Mouse (Mus musculus): Measurements from ENCODE around the gene Prss57. TPM values are rescaled to one million over a fixed set of nuclear protein-coding genes. Genes with fewer than 3 reads are reported as not detected.

Gene Prss57
- not detected in 4 replicates for total RNA-seq (2023; ENCODE audit: inconsistent age)

DNA sequence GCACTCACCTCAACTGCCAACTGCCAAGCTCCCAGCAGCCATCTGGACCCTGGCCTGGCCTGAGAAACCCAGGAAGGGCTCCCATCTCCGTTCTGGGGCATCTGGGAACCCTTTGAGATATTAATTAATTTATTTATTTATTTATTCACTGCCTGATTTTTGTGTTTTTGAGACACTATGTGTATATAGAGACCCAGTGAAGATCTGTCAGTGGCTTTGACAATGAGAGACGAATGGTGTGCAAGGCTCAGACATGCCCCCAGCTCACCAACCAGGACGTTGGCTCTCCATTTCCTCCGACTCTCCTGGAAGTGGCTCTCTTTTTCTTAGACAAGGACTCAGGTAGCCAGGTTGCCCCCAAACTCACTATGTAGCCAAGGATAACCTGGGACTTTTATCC is at the start of gene Prss57:
Gene Prss57, minus strand, starts transcription at position 101 of the 400 bp plus-strand sequence.

GRCm38 (mm10) chr10:79820782-79821181 is 30.0 kb upstream of the Prss57 start, which contains the start of gene Misp:
Gene Misp (plus strand): TSS chr10:79820989.

DNA sequence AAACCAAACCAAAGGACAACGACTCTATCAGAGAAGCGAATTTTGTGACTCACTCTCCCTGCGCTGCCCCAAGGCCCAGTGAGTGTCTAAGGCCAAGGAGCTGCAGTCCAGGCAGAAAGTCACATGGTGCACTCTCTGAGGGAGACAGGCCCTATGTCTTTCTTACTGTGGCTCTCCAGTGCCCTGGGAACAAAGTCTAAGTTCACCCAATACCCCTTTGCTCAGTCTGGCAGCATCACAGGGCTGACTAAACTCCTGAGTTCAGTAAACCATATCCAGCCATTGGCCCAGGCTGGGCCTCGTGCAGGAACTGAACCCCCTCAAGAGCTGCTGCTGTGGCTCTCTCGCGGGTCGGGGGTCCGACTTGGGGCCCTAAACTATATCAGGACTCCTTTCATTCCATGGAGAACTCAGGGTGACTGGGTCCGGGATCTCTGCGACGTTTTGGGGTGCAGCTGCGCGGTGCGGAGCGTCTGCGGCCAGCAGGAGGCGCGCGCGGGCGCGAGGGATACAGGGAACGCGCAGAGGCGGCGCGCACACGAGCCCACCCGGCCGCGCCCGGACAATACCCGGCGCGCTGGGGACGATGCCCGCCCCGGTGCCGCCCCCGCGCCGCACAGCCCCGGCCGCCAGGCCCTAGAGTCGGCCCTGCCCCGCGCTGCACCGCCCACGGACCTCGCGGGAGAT is 2.4 kb upstream of the Prss57 start, which contains the start of gene Palm:
Gene Palm, plus strand, starts transcription at position 522 of the 687 bp plus-strand sequence.

GRCm38 (mm10) chr10:79777103-79777531 is 13.6 kb downstream of the Prss57 start, which contains the start of gene Fstl3:
Gene Fstl3 (plus strand): TSS chr10:79777272.

GRCm38 (mm10) chr10:79766508-79767325 is 24.0 kb downstream of the Prss57 start, which contains the start of gene Rnf126:
Gene Rnf126 (minus strand): TSS chr10:79766952.

DNA sequence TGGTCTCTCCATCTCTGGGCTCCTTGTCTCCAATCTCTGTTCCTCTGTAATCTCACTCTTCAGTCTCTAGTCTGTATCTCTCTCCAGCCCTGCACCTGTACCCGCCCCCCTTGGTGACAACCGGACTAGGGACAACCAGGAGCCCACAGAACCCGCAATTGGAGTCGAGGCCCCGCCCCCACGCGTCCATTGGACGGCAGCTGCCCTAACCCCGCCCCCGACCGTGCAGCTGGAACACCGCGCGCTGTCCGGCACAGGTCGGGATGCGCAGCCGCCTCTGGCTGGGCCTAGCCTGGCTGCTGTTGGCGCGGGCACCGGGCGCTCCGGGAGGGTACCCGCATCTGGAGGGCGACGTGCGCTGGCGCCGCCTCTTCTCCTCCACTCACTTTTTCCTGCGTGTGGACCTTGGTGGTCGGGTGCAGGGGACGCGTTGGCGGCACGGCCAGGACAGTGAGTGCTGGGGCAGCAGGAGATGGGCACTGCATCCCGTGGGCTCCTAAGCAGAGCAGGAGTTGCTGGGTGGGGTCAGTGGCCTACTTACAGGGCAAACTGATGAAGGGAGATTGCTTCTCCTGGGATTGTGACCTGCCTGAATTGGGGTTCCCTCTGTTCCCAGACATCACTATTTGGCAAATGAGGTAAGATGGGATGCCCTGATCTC is 35.8 kb downstream of the Prss57 start, which contains the start of gene Fgf22:
Gene Fgf22, plus strand, starts transcription at position 221 of the 661 bp plus-strand sequence.

GRCm38 (mm10) chr10:79745898-79746773 is 44.6 kb downstream of the Prss57 start, which contains the start of gene Polrmt:
Gene Polrmt (minus strand): TSS chr10:79746581.

Other genes starting within 250 kb of the Prss57 start
- gene Mier2, start 235.8 kb downstream of the Prss57 start, total RNA-seq (2023; ENCODE audit: inconsistent age), result 36.6 to 45.9 TPM (median 40.8 TPM) in 4 replicates
- not detected in 4 replicates for gene Theg, start 203.6 kb downstream of the Prss57 start, total RNA-seq (2023; ENCODE audit: inconsistent age)
- gene C2cd4c, start 176.9 kb downstream of the Prss57 start, total RNA-seq (2023; ENCODE audit: inconsistent age), result not detected in 4 replicates
- gene Shc2, start 153.0 kb downstream of the Prss57 start, total RNA-seq (2023; ENCODE audit: inconsistent age), result not detected in 4 replicates
- gene Odf3l2, start 145.2 kb downstream of the Prss57 start, total RNA-seq (2023; ENCODE audit: inconsistent age), result not detected in 4 replicates
- gene Madcam1, start 126.4 kb downstream of the Prss57 start, total RNA-seq (2023; ENCODE audit: inconsistent age), result not detected in 4 replicates
- gene Tpgs1, start 121.6 kb downstream of the Prss57 start, total RNA-seq (2023; ENCODE audit: inconsistent age), result 13.7 to 19.6 TPM (median 17.1 TPM) in 4 replicates
- 64.7 to 70.9 TPM (median 68.3 TPM) in 4 replicates for gene Cdc34, start 108.8 kb downstream of the Prss57 start, total RNA-seq (2023; ENCODE audit: inconsistent age)
- 1.2 to 2.8 TPM (median 2.1 TPM) in 4 replicates for gene Gzmm, start 101.9 kb downstream of the Prss57 start, total RNA-seq (2023; ENCODE audit: inconsistent age)
- 101 to 112 TPM (median 107 TPM) in 4 replicates for gene Bsg, start 86.5 kb downstream of the Prss57 start, total RNA-seq (2023; ENCODE audit: inconsistent age)
- gene Hcn2, start 74.3 kb downstream of the Prss57 start, total RNA-seq (2023; ENCODE audit: inconsistent age), result 0.26 TPM in 1 of 4 replicates, not detected in the others
- gene Polrmt, start 44.4 kb downstream of the Prss57 start, total RNA-seq (2023; ENCODE audit: inconsistent age), result 55.6 to 79.9 TPM (median 71.2 TPM) in 4 replicates
- not detected in 4 replicates for gene Fgf22, start 35.9 kb downstream of the Prss57 start, total RNA-seq (2023; ENCODE audit: inconsistent age)
- gene Rnf126, start 24.0 kb downstream of the Prss57 start, total RNA-seq (2023; ENCODE audit: inconsistent age), result 52.1 to 65.8 TPM (median 59.1 TPM) in 4 replicates
- 1.1 to 2.1 TPM (median 1.7 TPM) in 4 replicates for gene Fstl3, start 13.7 kb downstream of the Prss57 start, total RNA-seq (2023; ENCODE audit: inconsistent age)
- 5.9 to 8.0 TPM (median 6.7 TPM) in 4 replicates for gene Palm, start 2.6 kb upstream of the Prss57 start, total RNA-seq (2023; ENCODE audit: inconsistent age)
- not detected in 4 replicates for gene Misp, start 30.0 kb upstream of the Prss57 start, total RNA-seq (2023; ENCODE audit: inconsistent age)
- gene Ptbp1, start 63.5 kb upstream of the Prss57 start, total RNA-seq (2023; ENCODE audit: inconsistent age), result 430 to 480 TPM (median 445 TPM) in 4 replicates
- gene Prtn3, start 83.5 kb upstream of the Prss57 start, total RNA-seq (2023; ENCODE audit: inconsistent age), result not detected in 4 replicates
- 0.27 to 1.1 TPM (median 0.75 TPM) in 4 replicates for gene Plppr3, start 83.7 kb upstream of the Prss57 start, total RNA-seq (2023; ENCODE audit: inconsistent age)
- gene Elane, start 95.3 kb upstream of the Prss57 start, total RNA-seq (2023; ENCODE audit: inconsistent age), result not detected in 4 replicates
- not detected in 4 replicates for gene Cfd, start 99.9 kb upstream of the Prss57 start, total RNA-seq (2023; ENCODE audit: inconsistent age)
- 76.7 to 86.8 TPM (median 80.6 TPM) in 4 replicates for gene Med16, start 118.0 kb upstream of the Prss57 start, total RNA-seq (2023; ENCODE audit: inconsistent age)
- not detected in 4 replicates for gene Gm26602, start 119.9 kb upstream of the Prss57 start, total RNA-seq (2023; ENCODE audit: inconsistent age)
- gene Kiss1r, start 126.0 kb upstream of the Prss57 start, total RNA-seq (2023; ENCODE audit: inconsistent age), result 0.16 to 0.90 TPM (median 0.41 TPM) in 4 replicates
- gene R3hdm4, start 130.2 kb upstream of the Prss57 start, total RNA-seq (2023; ENCODE audit: inconsistent age), result 97.6 to 112 TPM (median 107 TPM) in 4 replicates
- gene Arid3a, start 136.1 kb upstream of the Prss57 start, total RNA-seq (2023; ENCODE audit: inconsistent age), result 33.9 to 40.6 TPM (median 35.9 TPM) in 4 replicates
- 40.2 to 51.6 TPM (median 44.7 TPM) in 4 replicates for gene Wdr18, start 169.2 kb upstream of the Prss57 start, total RNA-seq (2023; ENCODE audit: inconsistent age)
- 0.21 TPM in 1 of 4 replicates, not detected in the others for gene Grin3b, start 179.8 kb upstream of the Prss57 start, total RNA-seq (2023; ENCODE audit: inconsistent age)
- 157 to 164 TPM (median 160 TPM) in 4 replicates for gene Tmem259, start 193.4 kb upstream of the Prss57 start, total RNA-seq (2023; ENCODE audit: inconsistent age)
- 325 to 361 TPM (median 340 TPM) in 4 replicates for gene Cnn2, start 197.6 kb upstream of the Prss57 start, total RNA-seq (2023; ENCODE audit: inconsistent age)
- gene Abca7, start 205.5 kb upstream of the Prss57 start, total RNA-seq (2023; ENCODE audit: inconsistent age), result 53.9 to 56.0 TPM (median 54.6 TPM) in 4 replicates
- gene Arhgap45, start 225.7 kb upstream of the Prss57 start, total RNA-seq (2023; ENCODE audit: inconsistent age), result 493 to 520 TPM (median 510 TPM) in 4 replicates
- 73.4 to 86.2 TPM (median 75.9 TPM) in 4 replicates for gene Polr2e, start 248.8 kb upstream of the Prss57 start, total RNA-seq (2023; ENCODE audit: inconsistent age)

All from B cell, adult (primary cell).